Mouse (Mus musculus): ENCODE results near the gene Cyp11a1.

- TF ChIP-seq CTCF (IDR thresholded peaks at IDR 0.05; ENCODE audit: extremely low read depth, insufficient read depth, low read length), result no peak
- TF ChIP-seq POLR2A (IDR thresholded peaks at IDR 0.05; ENCODE audit: extremely low read depth, insufficient read depth, low read length), result no peak
These were observed 2.9 kb upstream of the Cyp11a1 start for GRCm38 (mm10) chr9:58003272-58003671.
